Mouse (Mus musculus): ENCODE data around the gene Chd3.
"Not testable (repeated sequence)": the region's sequence is repeated elsewhere in the genome, so short reads cannot be mapped to it uniquely, and the experiment has no call there.

Gene Chd3

DNA sequence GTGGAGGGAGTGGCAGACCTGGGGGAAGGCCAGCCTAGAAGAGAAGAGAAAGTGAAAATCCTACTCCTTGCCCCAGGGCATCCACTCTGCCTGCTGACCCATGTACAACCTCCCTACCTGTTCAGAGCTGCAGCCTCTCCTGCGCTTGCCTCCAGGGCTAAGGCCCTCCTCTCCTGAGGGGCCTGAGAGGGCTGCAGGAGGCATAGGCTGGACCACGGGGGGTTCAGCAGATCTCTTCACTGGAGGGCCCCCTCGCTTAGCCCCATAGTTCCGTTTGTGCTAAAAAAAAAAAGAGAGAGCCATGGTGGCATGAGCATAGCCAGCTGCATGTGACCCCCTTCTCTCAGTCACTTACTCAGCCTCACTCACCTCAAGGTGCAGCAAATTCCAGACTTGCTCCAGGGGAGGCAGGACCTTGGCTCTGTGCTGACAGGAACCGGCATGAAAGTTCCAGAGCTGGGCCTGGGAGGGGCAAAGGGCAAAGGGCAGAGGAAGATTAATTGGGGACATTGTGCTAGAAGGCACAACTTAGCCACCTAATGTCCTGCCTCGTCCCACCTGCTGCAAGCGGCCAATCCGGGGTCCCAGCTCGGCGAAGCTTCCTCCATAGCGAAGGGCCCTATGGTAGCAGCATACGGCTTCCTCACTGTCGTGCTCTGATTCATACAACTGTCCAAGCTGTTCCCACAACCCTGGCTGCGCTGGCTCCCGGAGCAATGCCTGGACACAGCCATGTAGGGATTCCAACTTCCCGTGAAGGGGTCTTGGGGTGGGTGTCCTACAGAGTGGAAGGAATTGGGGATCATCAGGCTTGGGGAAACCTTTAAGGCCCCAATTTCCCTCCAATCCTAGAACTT, 37.9 kb upstream of the Chd3 start:
- no peak for DNase-seq (ENCODE audit: low read depth, low spot score)

- no peak for DNase-seq (ENCODE audit: low read depth, low spot score)
Observed at GRCm38 (mm10) chr11:69406282-69406681, 37.1 kb upstream of the Chd3 start.

GRCm38 (mm10) chr11:69405397-69406200, 36.4 kb upstream of the Chd3 start:
- DNase-seq (ENCODE audit: low read depth, low spot score): no peak

DNA sequence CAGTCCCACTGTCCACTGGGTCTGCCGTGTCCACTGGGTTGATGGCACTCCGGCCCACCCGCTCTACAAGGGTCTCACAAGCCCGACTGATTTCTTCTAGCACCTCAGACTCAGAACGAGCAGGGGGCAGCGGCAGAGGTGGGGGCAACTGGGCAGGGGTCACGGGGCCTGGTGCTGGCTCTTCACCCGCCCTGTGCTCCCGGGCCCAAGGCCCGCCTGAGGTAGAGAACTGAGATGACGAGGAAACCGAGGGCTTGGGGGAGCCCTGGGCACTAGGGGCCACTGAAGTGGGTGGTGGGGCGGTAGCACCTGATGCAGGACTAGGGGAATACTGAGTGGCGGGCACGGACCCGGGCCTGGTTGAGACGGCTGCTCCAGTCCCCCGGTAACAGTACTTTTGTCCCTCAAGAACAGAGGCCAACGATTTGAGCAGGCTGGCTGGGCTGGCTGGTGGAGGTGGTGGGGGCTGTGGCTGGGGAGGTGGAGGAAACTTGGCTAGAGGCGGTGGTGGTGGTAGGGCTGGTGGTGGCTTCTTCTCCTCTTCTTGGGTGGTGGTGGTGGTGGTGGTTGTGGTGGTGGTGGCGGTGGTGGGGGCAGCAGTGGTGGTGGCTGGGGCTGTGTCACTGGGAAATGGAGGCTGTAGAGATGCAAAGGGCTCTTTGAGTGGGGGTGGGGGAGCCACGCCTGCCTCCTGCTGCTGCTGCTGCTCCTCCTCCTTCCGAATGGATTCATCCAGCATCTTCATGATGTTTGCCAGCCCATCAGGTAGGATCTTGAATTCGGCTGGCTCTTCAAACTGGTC, 35.6 kb upstream of the Chd3 start:
- DNase-seq (ENCODE audit: low read depth, low spot score): no peak

DNA sequence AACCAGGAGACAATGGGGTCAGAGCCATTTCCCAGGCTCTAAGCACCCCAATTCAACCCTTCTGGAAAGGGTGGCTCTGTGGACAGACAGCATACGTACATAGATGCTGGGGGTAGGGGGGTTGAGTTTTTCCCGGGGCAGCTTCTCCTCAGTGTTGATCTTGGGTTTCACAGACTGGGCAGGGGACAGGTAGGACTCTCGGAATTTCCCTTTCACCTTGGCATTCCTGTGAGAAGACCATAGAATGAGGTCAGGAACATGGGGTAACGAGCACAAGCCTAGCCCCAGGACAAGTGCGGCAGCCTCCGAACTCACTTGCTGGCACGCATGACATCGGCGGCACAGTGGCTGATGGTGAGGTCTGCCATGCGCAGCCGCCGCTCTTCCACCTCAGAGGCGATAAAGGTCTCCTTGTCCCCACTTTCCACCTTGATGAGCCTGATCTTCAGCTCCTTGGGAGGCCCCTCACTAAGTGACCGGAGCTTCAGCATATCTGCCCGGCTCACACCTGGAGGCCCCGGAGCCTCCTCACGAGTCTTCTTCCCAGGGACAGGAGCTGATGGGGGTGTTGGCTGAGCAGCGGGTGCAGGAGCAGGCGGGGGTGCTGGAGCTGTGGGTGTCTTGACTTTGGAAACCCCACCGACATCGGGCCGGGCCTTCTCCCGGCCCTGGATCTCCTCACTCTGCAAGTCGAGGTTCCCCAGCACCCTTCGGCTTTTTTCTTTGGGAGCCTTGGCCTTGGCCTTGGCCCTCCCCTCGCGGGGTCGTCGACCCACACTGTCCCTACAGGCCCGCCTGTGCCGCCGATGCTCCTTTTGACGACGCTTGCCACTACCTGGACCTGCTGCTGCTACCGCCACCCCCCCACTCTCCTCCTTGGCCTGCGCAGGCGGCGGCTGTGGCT, 34.7 kb upstream of the Chd3 start:
- no peak for DNase-seq (ENCODE audit: low read depth, low spot score)

DNA sequence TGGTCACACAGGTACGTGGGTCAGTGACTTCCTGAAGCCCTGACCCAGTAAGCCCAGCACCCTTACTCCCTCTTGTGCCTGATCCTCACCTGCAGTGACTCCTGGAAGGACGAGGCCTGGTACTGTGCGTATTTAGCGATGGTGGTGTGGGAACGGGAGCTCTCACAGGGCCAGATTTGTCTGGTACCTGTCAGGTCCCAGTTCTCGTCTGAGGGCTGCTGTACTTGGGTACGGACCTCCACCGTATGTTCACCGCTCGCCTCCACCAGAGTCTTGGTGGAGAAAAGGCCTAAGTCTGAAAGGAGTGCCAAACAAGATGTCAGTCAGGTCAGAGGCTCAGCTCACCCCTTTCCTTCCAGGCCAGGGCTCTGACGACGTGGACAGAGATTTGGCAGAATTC, 32.8 kb upstream of the Chd3 start:
- DNase-seq (ENCODE audit: low read depth, low spot score): no peak

DNA sequence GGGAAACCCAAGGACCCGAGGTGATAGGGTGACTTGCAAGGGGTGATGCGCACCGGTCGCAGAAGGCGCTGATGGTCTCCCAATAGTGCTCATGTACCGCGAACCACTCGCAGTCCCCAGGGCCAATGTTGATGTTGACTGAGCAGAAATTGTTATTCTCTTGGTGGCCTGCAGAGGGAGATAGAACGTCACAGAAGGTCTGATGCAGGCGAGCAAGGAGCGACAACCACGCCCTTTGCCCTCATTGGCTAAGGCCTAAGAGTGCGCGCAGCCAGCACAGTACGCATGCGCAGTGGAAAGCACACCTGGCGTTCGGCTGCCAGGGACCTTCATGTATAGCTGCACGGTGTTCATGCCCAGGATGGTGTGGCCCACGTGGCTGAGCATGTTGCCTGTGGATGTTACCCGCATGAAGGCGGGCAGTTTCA, 32.0 kb upstream of the Chd3 start:
- no peak for DNase-seq (ENCODE audit: low read depth, low spot score)

DNA sequence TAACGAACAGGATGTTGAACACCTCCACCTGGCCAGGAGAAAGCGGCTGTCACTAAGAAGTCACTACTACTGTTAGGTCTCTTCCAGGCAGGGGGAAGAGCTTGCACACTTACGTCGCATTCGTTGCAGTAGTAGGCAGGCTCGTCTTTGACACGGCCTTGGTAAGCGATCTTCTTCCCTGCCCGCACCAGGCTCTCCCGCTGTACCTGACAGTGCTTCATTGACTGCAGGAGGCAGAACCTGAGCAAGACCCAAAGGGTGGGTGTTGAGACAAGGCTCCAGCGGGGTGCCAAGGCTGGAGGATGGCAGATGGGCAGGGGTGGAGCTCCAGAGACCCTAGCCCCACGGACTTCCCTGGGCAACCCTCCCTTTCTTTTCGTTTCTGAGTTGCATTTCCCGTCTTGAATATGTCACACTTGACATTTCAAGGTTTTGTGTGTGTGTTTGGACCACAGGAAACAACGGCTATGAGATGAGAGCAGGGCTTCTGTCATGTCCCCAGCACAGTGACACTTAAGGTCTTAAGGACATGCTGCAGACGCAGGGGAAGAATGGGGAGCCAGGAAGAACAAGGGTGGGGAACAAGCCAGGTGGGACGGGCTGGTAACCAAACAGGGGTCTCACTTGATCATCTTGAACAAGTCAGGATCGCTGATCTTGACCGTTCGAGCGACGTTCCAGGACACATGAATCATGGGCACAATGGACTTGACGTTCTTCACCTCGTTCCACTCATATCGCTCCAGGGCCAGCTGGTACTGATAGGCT, 31.1 kb upstream of the Chd3 start:
- no peak for DNase-seq (ENCODE audit: low read depth, low spot score)

- DNase-seq (ENCODE audit: low read depth, low spot score): no peak
Observed at GRCm38 (mm10) chr11:69399201-69400082, 30.2 kb upstream of the Chd3 start.

GRCm38 (mm10) chr11:69398486-69399200, 29.4 kb upstream of the Chd3 start:
- no peak for DNase-seq (ENCODE audit: low read depth, low spot score)

DNA sequence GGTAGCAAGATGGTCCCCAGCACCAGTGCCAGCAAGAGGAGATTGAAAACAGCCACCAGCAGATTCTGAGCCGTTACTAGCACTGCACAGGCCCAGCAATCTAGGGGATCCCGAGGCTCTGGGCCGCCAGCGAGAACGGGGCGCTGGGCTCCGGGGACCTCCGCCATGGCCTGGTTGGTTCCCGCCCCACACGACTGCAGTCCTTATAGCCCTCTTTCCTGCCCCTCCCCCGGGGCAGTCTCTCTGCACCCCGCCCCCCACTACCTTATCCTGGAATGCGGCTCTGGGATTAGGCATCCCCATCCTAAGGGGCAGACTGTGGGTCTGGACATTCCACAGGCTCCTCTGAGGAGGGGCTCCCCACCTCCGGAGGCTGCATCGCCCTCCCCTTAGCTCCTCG, 28.9 kb upstream of the Chd3 start, which contains the start of gene Tmem88:
Tmem88 (minus strand) TSS at position 176 of the 400 bp plus-strand sequence.
- DNase-seq (ENCODE audit: low read depth, low spot score): no peak

DNA sequence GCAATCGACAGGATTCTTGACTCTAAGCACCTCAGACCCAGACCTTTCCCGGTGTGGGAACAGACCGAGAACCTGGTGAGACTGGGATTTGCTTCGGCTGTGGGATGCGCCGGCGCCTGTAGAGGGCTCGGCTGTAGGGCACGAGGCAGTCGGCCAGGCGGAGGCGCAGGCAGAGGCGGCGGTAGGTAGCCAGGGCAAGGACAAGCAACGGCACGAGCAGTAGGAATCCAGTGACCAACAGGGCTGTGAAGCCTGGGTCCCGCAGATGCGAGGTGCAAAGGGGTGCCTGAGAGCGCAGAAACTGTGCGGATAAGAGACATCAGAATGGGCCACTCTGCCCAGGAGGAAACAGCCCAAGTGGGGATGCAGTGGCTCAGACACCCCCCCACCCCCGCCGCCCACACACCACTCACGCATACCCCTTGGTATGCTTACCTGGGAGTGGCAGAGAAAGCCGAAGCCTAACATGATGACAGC, 28.4 kb upstream of the Chd3 start:
- DNase-seq (ENCODE audit: low read depth, low spot score): no peak

DNA sequence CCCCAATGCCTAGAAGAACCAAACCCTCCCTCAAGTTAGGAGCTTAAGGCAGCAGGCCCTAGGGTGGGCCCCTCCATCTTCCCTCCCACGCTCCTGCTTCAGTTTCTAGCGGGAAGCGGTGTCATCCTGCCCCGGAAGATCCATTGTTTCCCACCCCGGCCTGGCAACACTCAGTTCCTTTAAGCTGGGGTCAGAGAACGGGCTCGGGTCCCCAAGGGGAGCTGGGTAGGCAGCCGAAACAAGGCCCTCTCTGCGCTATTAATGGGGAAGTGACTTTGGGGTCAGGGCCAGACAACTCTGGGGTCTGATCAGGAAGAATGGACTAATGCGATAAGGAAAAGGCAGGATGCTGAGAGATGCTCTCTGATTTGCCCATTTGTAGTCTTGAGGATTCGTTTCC, 27.6 kb upstream of the Chd3 start:
- no peak for DNase-seq (ENCODE audit: low read depth, low spot score)

DNA sequence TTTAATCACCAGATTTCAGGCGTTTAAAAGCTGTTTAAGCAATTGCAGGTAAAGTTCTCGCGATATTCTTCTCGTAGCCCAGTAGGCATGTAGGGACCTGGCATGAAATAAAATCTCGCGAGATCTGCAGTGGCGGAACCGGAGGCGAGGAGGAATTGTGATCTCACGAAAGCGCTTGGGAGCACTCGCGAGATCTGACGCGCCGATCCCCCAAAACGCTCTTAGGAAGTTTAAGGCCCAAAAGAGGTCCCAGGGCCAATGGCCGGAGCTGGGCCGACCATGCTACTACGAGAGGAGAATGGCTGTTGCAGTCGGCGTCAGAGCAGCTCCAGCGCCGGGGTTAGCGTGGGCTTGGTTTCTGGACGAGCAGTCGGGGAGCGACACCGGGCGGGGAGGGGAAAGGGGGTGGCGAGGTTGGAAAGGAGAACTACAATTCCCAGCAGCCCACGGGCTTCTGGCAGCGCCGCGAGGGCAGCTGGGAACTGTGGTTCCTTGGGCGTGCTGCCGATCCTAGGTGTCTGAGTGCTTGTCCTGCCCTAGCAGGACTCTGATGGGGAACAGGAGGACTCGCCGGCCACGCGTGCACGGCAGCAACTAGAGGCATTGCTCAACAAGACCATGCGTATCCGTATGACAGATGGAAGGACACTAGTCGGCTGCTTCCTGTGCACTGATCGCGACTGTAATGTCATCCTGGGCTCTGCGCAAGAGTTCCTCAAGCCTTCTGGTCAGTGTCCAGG, 26.6 kb upstream of the Chd3 start:
- peak; percentile 99 for DNase-seq (ENCODE audit: low read depth, low spot score)

DNA sequence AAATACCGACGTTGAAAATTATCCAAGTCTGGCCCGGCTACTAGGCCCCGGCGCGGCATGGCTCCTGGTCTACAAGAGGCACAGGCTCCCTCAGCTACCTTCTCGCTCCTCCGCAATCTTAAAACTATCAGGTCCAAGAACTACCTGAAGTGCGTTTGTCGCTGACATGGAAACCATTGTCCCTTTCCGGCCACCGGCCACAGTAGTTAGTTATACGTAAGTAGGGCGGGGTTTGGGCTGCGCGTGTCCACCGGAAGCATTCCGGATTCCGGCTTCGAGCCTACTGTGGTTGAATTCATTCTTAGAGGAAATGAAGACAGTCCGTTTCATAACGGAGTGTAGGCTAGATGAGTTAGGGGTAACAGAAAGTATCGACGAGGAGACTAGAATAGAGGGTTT, 26.0 kb upstream of the Chd3 start, which contains the start of the genes Naa38 and Cyb5d1:
Naa38 (plus strand) TSS at position 253 of the 399 bp plus-strand sequence.
Cyb5d1 (minus strand) TSS at position 397 of the 399 bp plus-strand sequence.
- DNase-seq (ENCODE audit: low read depth, low spot score): not testable (repeated sequence)

DNA sequence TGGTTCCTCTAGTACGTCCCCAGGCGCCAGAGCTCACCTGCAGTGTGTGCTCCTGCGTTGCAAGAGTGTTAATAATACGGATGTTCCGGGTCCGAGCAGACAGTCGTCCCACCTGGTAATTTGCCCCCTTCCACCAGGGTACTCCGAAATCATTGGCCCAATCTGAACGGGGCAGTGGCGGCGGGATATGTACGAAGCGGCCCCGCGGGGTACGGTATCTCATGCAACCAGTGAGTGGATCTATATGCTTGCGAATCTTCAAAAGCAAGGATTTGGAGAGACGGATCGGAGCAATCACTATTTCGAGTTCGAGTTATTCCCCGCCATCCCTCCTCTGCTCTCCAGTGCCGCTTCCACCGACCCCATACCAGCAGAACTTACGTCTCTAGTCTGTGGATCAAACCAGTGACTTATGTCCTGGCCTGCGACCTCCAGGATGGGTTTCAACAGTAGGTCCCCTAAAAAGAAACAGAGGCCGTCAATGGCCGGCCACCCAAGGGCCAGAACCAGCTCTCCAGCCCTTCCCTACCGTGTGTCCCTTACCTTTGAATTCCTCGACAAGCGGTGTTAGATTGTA, 25.5 kb upstream of the Chd3 start:
- not testable (repeated sequence) for DNase-seq (ENCODE audit: low read depth, low spot score)
